Mouse (Mus musculus) forebrain, embryonic 11.5 days (tissue): ENCODE results near the gene Snx9. TPM values are rescaled to one million over a fixed set of nuclear protein-coding genes. Genes with fewer than 3 reads are reported as not detected.

Experiments
- ATAC-seq: fragments of 200-750 bp; cut with Nextera tagmentation; replicated peaks from 2 replicates; pipeline ENCODE4 v1.8.0; 2017; ENCODE audit warnings: moderate TSS enrichment; ENCODE audit not compliant: low FRiP score
- DNase-seq: peaks from one replicate; pipeline ENCODE4 v3.0.0-alpha.2; 2017; ENCODE audit warnings: low spot score
- H3K27ac ChIP-seq: fragments of 300-500 bp; sonication (generic); 2 replicates; pipeline ENCODE4 v1.5.1; 2014; ENCODE audit warnings: low read depth, low read length
- H3K27me3 ChIP-seq: fragments of 300-500 bp; sonication (generic); 2 replicates; pipeline ENCODE4 v1.6.1; 2014; ENCODE audit warnings: mild to moderate bottlenecking, low read length, mixed read lengths; ENCODE audit not compliant: control insufficient read depth, insufficient read depth
- H3K36me3 ChIP-seq: fragments of 300-500 bp; sonication (generic); 2 replicates; pipeline ENCODE4 v1.6.1; 2014; ENCODE audit warnings: mild to moderate bottlenecking, low read length, moderate library complexity, mixed read lengths; ENCODE audit not compliant: control insufficient read depth, insufficient read depth
- H3K4me1 ChIP-seq: fragments of 300-500 bp; sonication (generic); replicated peaks from 2 replicates; pipeline ENCODE4 v1.6.1; 2014; ENCODE audit warnings: low read length, mixed read lengths; ENCODE audit not compliant: control insufficient read depth, insufficient read depth
- H3K4me2 ChIP-seq: fragments of 300-500 bp; sonication (generic); 2 replicates; pipeline ENCODE4 v1.6.1; 2014; ENCODE audit warnings: low read depth, mild to moderate bottlenecking, low read length, moderate library complexity, mixed read lengths; ENCODE audit not compliant: severe bottlenecking
- H3K4me3 ChIP-seq: fragments of 300-500 bp; sonication (generic); 2 replicates; pipeline ENCODE4 v1.5.1; 2014; ENCODE audit warnings: low read depth, low read length
- H3K9ac ChIP-seq: fragments of 300-500 bp; sonication (generic); 2 replicates; pipeline ENCODE4 v1.6.1; 2014; ENCODE audit warnings: low read length
- H3K9me3 ChIP-seq: fragments of 300-500 bp; sonication (generic); 2 replicates; pipeline ENCODE4 v1.6.1; 2016; ENCODE audit warnings: low read length, mixed read lengths; ENCODE audit not compliant: control insufficient read depth
- WGBS: fragments of 180-500 bp; shearing (Covaris S2); extraction: QIAGEN DNeasy Blood & Tissue Kit; methylation state at CpG from one replicate; pipeline ENCODE4 v1.1.7; 2014; 5-methylcytosine and 5-hydroxymethylcytosine counted together
- polyA plus RNA-seq: library from polyadenylated mRNA; unstranded; fragments of >200 nt; fragmentation: Nextera tagmentation; extraction: Ambion mirVana; gene quantifications from 2 replicates; pipeline ENCODE4 v1.2.1, GENCODE M21; 2014

Gene Snx9
- polyA plus RNA-seq, 1 experiment from 2014 or later, result 19.0 TPM

- Histone ChIP-seq H3K9me3 (no peaks in the 10 kb centered on the region), H3K4me2 (no peak overlapping the region), H3K27ac (no peak overlapping the region), H3K4me3 (no peak overlapping the region), H3K9ac (no peak overlapping the region), H3K27me3 (no peaks in the 10 kb centered on the region), H3K4me1 (peaks cover 7% of the 10 kb centered on the region; the same call in 1 of the 2 replicates), H3K36me3 (no peaks in the 10 kb centered on the region)
- ATAC-seq (no peak), DNase-seq (no peak)
- 83% methylated on average over 1 of the region's 1 CpGs for WGBS
Measured at GRCm38 (mm10) chr17:5831257-5831806, 9.8 kb upstream of the Snx9 start.

- no peaks in the 10 kb centered on the region for H3K4me1 ChIP-seq
- WGBS, result 90% methylated on average over 3 of the region's 3 CpGs
- no peak for ATAC-seq
- no peak overlapping the region for H3K27ac ChIP-seq
- no peak overlapping the region for H3K9ac ChIP-seq
- no peak overlapping the region for H3K4me2 ChIP-seq
- no peaks in the 10 kb centered on the region for H3K9me3 ChIP-seq
- no peaks in the 10 kb centered on the region for H3K36me3 ChIP-seq
- no peak overlapping the region for H3K4me3 ChIP-seq
- H3K27me3 ChIP-seq, result no peaks in the 10 kb centered on the region
- DNase-seq, result no peak
Measured at GRCm38 (mm10) chr17:5834166-5834565, 7.0 kb upstream of the Snx9 start.

GRCm38 (mm10) chr17:5834798-5835328, 6.3 kb upstream of the Snx9 start:
- Histone ChIP-seq H3K4me1 (no peaks in the 10 kb centered on the region), H3K27ac (no peak overlapping the region), H3K9me3 (no peaks in the 10 kb centered on the region), H3K4me2 (no peak overlapping the region), H3K4me3 (no peak overlapping the region), H3K27me3 (no peaks in the 10 kb centered on the region), H3K36me3 (no peaks in the 10 kb centered on the region), H3K9ac (no peak overlapping the region)
- 84% methylated on average over 3 of the region's 3 CpGs for whole genome bisulfite sequencing
- ATAC-seq (no peak), DNase-seq (no peak)

- Histone ChIP-seq H3K36me3 (no peaks in the 10 kb centered on the region), H3K27me3 (no peaks in the 10 kb centered on the region), H3K9ac (no peak overlapping the region), H3K4me2 (no peak overlapping the region; the same call in 1 of the 2 replicates), H3K27ac (no peak overlapping the region), H3K4me1 (no peaks in the 10 kb centered on the region; the same call in 1 of the 2 replicates), H3K9me3 (no peaks in the 10 kb centered on the region), H3K4me3 (no peak overlapping the region)
- DNase-seq, result no peak
- WGBS, result 81% methylated on average over 5 of the region's 5 CpGs
- ATAC-seq, result no peak
Measured at GRCm38 (mm10) chr17:5839549-5840240, 1.4 kb upstream of the Snx9 start.

- no peaks in the 10 kb centered on the region for H3K36me3 ChIP-seq
- H3K4me1 ChIP-seq, result no peaks in the 10 kb centered on the region; the same call in 1 of the 2 replicates
- H3K27me3 ChIP-seq, result no peaks in the 10 kb centered on the region
- H3K27ac ChIP-seq, result peak overlapping the region; percentile 94
- H3K9ac ChIP-seq, result peak overlapping the region; percentile 97
- no peak; the same call in 1 of the 2 replicates for ATAC-seq
- H3K9me3 ChIP-seq, result no peaks in the 10 kb centered on the region
- WGBS, result 6% methylated on average over 32 of the region's 32 CpGs
- peak overlapping the region; percentile 72 for H3K4me3 ChIP-seq
- DNase-seq, result peak; percentile 78
- H3K4me2 ChIP-seq, result peak overlapping the region; percentile 79
Measured at GRCm38 (mm10) chr17:5840550-5841127, 490 bp upstream of the Snx9 start.

- H3K9me3 ChIP-seq, result no peaks in the 10 kb centered on the region
- peak overlapping the region; percentile 94 for H3K27ac ChIP-seq
- DNase-seq (no peak), ATAC-seq (no peak)
- 1% methylated on average over 7 of the region's 7 CpGs for WGBS
- H3K27me3 ChIP-seq, result no peaks in the 10 kb centered on the region
- peak overlapping the region; percentile 79 for H3K4me2 ChIP-seq
- no peaks in the 10 kb centered on the region; the same call in 1 of the 2 replicates for H3K4me1 ChIP-seq
- peak overlapping the region; percentile 72 for H3K4me3 ChIP-seq
- peak overlapping the region; percentile 97 for H3K9ac ChIP-seq
- H3K36me3 ChIP-seq, result no peaks in the 10 kb centered on the region
Measured at GRCm38 (mm10) chr17:5841943-5842273, 779 bp downstream of the Snx9 start.

- no peaks in the 10 kb centered on the region for H3K36me3 ChIP-seq
- H3K4me2 ChIP-seq, result no peak overlapping the region
- no peak overlapping the region for H3K9ac ChIP-seq
- no peaks in the 10 kb centered on the region for H3K27me3 ChIP-seq
- H3K27ac ChIP-seq, result no peak overlapping the region
- no peak for ATAC-seq
- no peak for DNase-seq
- WGBS, result 69% methylated on average over 9 of the region's 9 CpGs
- no peaks in the 10 kb centered on the region; the same call in 1 of the 2 replicates for H3K4me1 ChIP-seq
- H3K4me3 ChIP-seq, result no peak overlapping the region
- no peaks in the 10 kb centered on the region for H3K9me3 ChIP-seq
Measured at GRCm38 (mm10) chr17:5842988-5843640, 2.0 kb downstream of the Snx9 start.

- no peaks in the 10 kb centered on the region; the same call in 1 of the 2 replicates for H3K4me1 ChIP-seq
- no peak overlapping the region for H3K9ac ChIP-seq
- no peak for DNase-seq
- WGBS, result 90% methylated on average over 7 of the region's 7 CpGs
- H3K4me3 ChIP-seq, result no peak overlapping the region
- no peak for ATAC-seq
- H3K4me2 ChIP-seq, result no peak overlapping the region
- H3K27ac ChIP-seq, result no peak overlapping the region
- H3K36me3 ChIP-seq, result no peaks in the 10 kb centered on the region
- H3K9me3 ChIP-seq, result no peaks in the 10 kb centered on the region
- no peaks in the 10 kb centered on the region for H3K27me3 ChIP-seq
Measured at GRCm38 (mm10) chr17:5843641-5843990, 2.5 kb downstream of the Snx9 start.
